Mouse (Mus musculus) lung, embryonic 16.5 days (tissue): ENCODE data around the gene L3mbtl3. TPM values are rescaled to one million over a fixed set of nuclear protein-coding genes. Genes with fewer than 3 reads are reported as not detected.

Experiments
- ATAC-seq: fragments of 200-750 bp; cut with Nextera tagmentation; 2 replicates; pipeline ENCODE4 v1.8.0; 2017; ENCODE audit warnings: low read depth, mild to moderate bottlenecking, moderate library complexity
- H3K27ac ChIP-seq: fragments of 300-500 bp; sonication (generic); 2 replicates; pipeline ENCODE4 v1.5.1; 2014; ENCODE audit warnings: mild to moderate bottlenecking, control low read depth, low read length
- H3K27me3 ChIP-seq: fragments of 300-500 bp; sonication (generic); 2 replicates; pipeline ENCODE4 v1.6.1; 2014; ENCODE audit warnings: low read depth, low read length, mixed read lengths; ENCODE audit not compliant: control insufficient read depth, insufficient read depth
- H3K36me3 ChIP-seq: fragments of 300-500 bp; sonication (generic); 2 replicates; pipeline ENCODE4 v1.6.1; 2014; ENCODE audit warnings: low read length; ENCODE audit not compliant: control insufficient read depth, insufficient read depth
- H3K4me1 ChIP-seq: fragments of 300-500 bp; sonication (generic); replicated peaks from 2 replicates; pipeline ENCODE4 v1.6.1; 2014; ENCODE audit warnings: low read length, mixed read lengths; ENCODE audit not compliant: control insufficient read depth, insufficient read depth
- H3K4me2 ChIP-seq: fragments of 300-500 bp; sonication (generic); 2 replicates; pipeline ENCODE4 v1.6.1; 2014; ENCODE audit warnings: low read depth, low read length, control low read depth
- H3K4me3 ChIP-seq: fragments of 300-500 bp; sonication (generic); 2 replicates; pipeline ENCODE4 v1.5.1; 2014; ENCODE audit warnings: mild to moderate bottlenecking, low read length, control low read depth
- H3K9ac ChIP-seq: fragments of 300-500 bp; sonication (generic); 2 replicates; pipeline ENCODE4 v1.6.1; 2014; ENCODE audit warnings: low read length, control low read depth
- H3K9me3 ChIP-seq: fragments of 300-500 bp; sonication (generic); 2 replicates; pipeline ENCODE4 v1.6.1; 2016; ENCODE audit warnings: low read length; ENCODE audit not compliant: control insufficient read depth
- WGBS: fragments of 180-500 bp; shearing (Covaris S2); extraction: QIAGEN DNeasy Blood & Tissue Kit; methylation state at CpG from one replicate; pipeline ENCODE4 v1.1.7; 2014; 5-methylcytosine and 5-hydroxymethylcytosine counted together
- polyA plus RNA-seq: library from polyadenylated mRNA; unstranded; fragments of >200 nt; fragmentation: Nextera tagmentation; extraction: Ambion mirVana; gene quantifications from 2 replicates; pipeline ENCODE4 v1.2.1, GENCODE M21; 2015

L3mbtl3 gene
- 12.6 and 13.5 TPM in 2 replicates for polyA plus RNA-seq

DNA sequence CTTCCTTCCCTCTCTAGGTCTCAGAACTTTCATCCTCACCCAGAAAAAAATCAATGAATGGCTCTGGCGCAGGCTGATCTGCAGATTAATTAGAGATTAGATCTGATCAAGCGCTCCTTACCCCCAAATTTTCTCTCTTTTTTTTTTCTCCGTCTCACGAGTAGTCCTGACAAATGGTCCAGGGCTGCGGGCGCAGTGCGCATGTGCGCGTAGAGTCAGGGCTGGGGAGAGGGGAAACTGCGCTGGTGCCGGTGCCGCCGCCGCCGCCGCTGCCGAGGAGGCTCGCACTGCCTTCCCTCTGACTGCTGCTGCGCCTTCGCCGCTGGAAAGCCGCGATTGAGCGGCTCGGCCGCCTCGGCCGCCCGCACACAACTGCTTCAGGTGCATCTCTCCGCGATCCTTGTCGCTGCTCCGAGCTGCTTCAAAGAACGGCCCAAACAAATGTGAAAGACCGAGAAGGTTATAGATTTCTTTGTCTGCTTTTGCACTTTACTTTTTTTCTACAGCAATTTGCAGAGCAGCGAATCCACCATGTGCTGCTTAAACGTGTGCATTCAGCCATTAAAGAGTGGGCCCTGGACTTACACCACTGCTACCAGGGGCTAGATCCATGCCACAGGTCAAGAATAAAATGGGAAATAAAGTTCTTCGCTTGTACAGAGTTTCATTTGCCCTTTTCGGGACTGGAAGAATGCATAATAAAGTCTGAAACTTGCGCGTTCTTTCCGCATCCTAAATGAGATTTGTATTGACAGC lies at the start of gene L3mbtl3:
Gene L3mbtl3 (minus strand): TSS at position 182 of the 756 bp plus-strand sequence.
- Histone ChIP-seq H3K9me3 (no peaks in the 10 kb centered on the region), H3K4me1 (peaks cover 5% of the 10 kb centered on the region), H3K4me2 (peak within 1 kb of the TSS; percentile 82), H3K4me3 (peak within 1 kb of the TSS; percentile 94), H3K27me3 (no peaks in the 10 kb centered on the region), H3K27ac (peak within 1 kb of the TSS; percentile 96), H3K36me3 (no peaks in the 10 kb centered on the region), H3K9ac (peak within 1 kb of the TSS; percentile 91)
- ATAC-seq, result peak; percentile 82
- 2% methylated on average over 37 of the region's 42 CpGs for WGBS

DNA sequence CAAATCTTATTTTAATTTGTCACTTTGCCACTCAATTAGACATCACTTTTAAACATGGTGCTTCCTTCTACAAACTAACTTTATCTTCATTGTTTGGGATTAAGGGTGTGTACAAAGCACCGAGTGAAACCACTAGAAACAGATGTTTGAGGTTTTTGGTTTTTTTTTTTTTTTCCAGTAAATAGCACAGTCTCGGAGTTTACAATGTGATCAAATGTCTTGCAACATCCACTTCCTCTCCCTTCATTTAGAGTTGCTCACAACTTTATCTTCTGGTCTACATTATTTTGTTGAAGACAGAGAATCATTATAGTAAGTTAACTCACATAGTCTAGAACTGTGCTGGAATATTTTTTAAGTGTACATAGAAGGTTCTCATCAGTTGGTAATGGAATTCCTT lies 45.4 kb upstream of the L3mbtl3 start:
- Histone ChIP-seq H3K4me2 (no peak overlapping the region), H3K36me3 (no peaks in the 10 kb centered on the region), H3K4me1 (no peaks in the 10 kb centered on the region), H3K4me3 (no peak overlapping the region), H3K27me3 (no peaks in the 10 kb centered on the region), H3K27ac (no peak overlapping the region), H3K9ac (no peak overlapping the region), H3K9me3 (no peaks in the 10 kb centered on the region)
- ATAC-seq, result no peak
- 24% methylated on average over 2 of the region's 2 CpGs for WGBS

DNA sequence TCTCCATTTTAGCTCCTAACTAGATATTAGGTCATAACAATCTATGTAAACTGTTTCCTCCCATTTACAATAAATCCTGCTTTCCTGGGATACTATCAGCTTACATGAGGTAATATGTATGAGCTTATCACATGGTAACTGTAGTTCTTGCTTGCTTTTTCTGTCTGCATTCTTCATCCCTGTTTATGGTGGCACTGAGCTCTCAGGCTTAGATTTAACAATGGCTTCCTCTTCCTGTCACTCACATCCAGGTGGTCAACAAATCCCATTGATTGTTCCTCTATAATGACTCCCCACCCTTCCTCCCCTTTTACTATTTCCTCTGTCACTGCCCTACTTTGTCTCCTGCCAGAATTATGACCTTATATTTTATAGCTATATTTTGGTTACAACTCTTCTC lies 12.9 kb upstream of the L3mbtl3 start:
- Histone ChIP-seq H3K9ac (no peak overlapping the region), H3K36me3 (no peaks in the 10 kb centered on the region), H3K27me3 (no peaks in the 10 kb centered on the region), H3K27ac (no peak overlapping the region), H3K4me2 (no peak overlapping the region), H3K4me1 (no peaks in the 10 kb centered on the region), H3K4me3 (no peak overlapping the region), H3K9me3 (no peaks in the 10 kb centered on the region)
- no peak for ATAC-seq

DNA sequence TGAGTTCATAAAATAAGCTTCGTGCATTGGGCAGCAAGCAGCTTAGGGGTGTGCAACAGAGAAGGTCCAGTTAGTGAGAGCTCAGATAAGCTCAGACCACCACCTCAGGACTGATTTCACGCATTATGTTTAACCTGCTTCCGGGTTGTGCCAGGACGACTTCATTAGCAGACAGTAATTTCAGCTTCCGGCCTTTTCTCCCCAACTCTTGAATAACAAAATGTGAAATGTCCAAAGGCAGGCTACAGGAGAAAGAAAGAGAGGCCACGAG lies 1.5 kb upstream of the L3mbtl3 start:
- no peak overlapping the region for H3K4me2 ChIP-seq
- no peaks in the 10 kb centered on the region for H3K9me3 ChIP-seq
- H3K27ac ChIP-seq, result no peak overlapping the region
- H3K4me1 ChIP-seq, result no peaks in the 10 kb centered on the region; the same call in 1 of the 2 replicates
- 82% methylated on average over 6 of the region's 6 CpGs for WGBS
- no peak overlapping the region for H3K4me3 ChIP-seq
- no peak for ATAC-seq
- no peak overlapping the region for H3K9ac ChIP-seq
- no peaks in the 10 kb centered on the region for H3K27me3 ChIP-seq
- H3K36me3 ChIP-seq, result no peaks in the 10 kb centered on the region

DNA sequence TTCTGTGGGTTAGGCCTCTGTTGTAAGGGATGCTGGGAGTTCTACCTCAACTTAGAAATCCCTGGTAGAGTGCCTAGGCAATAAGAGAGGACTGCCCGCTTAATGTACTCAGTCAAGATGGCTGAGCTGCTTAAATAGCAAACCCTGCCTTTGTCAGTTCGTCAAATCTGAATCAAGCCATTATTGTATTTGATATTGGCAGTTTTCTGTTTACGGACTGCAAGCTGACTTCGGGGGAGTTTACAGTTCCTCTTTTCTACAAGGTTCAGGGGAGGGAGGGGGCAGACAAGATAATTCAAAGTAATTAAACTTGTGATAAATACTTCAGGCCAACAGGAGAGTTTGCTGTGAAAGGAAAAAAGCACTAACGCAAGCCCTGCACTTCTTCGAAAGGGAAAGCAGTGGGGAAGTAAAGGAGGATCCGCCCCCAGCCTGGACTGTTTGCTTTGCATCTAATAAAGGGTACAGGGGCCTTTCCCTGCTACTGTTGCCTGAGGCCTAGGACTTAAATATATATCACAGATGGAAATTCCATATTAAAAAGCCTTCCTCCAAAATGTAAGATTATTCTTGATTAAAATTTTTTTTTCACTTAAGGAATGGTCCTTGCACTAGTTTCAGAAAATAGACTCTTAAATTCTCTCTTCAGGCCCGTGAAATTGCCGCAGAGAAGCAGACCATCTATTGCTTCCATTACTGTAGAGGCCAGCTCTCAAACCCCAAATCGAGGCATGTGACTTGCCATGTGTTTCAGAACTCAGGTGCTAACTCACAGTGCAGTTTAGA lies 968 bp upstream of the L3mbtl3 start:
- Histone ChIP-seq H3K36me3 (no peaks in the 10 kb centered on the region), H3K4me3 (peak overlapping the region; percentile 94), H3K27me3 (no peaks in the 10 kb centered on the region), H3K4me1 (peaks cover 1% of the 10 kb centered on the region), H3K9ac (peak overlapping the region; percentile 91), H3K4me2 (peak overlapping the region; percentile 82), H3K27ac (no peak overlapping the region), H3K9me3 (no peaks in the 10 kb centered on the region)
- 44% methylated on average over 10 of the region's 10 CpGs for WGBS
- ATAC-seq, result no peak

DNA sequence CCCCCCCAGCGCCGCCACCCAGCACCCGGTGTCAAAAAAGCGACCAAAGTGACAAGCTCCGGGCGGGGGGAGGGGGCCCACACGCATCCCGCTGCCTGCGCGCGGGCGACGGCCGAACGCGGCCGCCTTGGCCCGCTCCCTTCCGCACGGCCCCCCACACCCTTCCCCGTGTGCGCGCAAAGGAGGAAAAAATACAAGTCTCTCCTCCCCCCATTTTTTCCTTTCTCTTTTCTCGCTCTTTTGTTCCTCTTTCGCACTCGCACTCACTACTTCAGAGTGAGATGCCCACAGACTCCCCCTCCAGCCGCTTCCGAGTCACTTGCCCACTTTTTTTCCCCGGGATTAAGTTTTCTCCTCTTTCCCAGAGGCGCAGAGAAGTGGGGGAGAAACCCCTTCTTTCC lies 420 bp downstream of the L3mbtl3 start:
- peak overlapping the region; percentile 94 for H3K4me3 ChIP-seq
- peak overlapping the region; percentile 82 for H3K4me2 ChIP-seq
- H3K9ac ChIP-seq, result peak overlapping the region; percentile 91
- ATAC-seq, result peak; percentile 41
- H3K9me3 ChIP-seq, result no peaks in the 10 kb centered on the region
- H3K27me3 ChIP-seq, result no peaks in the 10 kb centered on the region
- peaks cover 5% of the 10 kb centered on the region for H3K4me1 ChIP-seq
- 0% methylated on average over 9 of the region's 30 CpGs for WGBS
- H3K36me3 ChIP-seq, result no peaks in the 10 kb centered on the region
- H3K27ac ChIP-seq, result peak overlapping the region; percentile 96

DNA sequence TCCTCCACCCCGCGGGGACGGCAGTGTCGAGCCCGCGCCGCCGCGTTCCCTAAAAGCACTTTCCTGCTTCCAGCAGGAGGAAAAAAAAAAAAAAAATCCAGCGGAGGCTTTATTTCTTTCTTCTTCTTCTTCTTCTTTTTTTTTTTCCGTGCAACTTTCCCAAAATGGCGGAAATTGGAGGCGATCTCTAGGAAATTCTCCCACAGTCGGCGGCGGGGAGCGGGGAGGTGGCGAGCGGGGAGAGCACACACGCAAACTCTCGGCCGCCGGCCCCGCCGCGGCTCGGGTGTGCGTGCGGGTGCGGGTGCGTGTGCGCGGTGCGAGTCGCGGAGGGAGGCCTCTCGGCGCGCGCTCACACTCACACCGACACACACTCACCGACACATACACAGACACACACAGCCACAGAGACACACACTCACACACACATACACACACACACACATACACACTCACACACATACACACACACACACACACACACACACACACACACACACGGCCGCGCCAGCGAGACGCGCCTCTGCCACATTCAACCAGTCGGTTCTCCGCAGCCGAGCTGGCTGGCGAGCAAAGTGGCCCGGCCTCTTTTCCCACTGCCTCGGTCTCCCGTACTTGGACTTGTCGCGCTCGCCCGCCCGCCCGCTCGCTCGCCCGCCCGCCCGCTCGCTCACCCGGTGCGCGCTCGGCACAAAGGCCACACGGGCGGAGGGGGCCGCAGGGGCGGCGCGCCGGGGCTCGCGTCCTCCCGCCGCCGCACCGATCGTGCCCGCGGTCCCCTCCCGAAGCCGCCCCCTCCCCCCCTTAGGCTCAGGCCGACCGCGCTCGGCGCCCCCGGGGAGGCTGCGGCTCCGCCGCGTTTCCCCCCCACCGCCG lies 1.1 kb downstream of the L3mbtl3 start:
- H3K9ac ChIP-seq, result peak overlapping the region; percentile 91
- H3K4me2 ChIP-seq, result peak overlapping the region; percentile 82
- peak overlapping the region; percentile 94 for H3K4me3 ChIP-seq
- H3K27ac ChIP-seq, result peak overlapping the region; percentile 96
- H3K27me3 ChIP-seq, result no peaks in the 10 kb centered on the region
- H3K9me3 ChIP-seq, result no peaks in the 10 kb centered on the region
- WGBS, result 0% methylated on average over 67 of the region's 101 CpGs
- H3K36me3 ChIP-seq, result no peaks in the 10 kb centered on the region
- peaks cover 5% of the 10 kb centered on the region for H3K4me1 ChIP-seq
- ATAC-seq, result peak; percentile 63

DNA sequence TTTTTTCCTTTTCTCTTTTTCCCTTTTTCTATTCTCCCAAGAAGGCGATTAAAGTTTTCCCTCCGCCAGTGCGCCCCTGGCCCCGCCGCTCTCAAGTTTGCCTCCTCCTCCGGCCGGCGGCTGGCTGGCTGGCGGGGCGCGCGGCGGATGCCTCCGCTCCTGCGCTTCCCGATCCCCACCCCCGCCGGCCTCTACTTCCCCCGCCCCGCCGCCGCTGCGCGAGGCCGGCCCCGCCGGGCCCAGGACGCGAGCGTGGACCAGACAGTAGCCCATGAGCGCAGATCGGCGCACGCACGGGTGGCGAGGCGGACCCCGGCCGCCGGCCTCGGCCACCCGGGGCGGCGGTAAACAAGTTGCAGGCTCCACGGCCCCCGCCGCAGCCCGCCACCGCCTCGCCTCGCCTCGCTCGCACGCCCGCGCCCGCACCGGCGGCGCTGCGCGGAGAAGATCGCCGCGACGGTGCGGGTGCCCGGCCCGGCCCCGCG lies 1.8 kb downstream of the L3mbtl3 start:
- no peaks in the 10 kb centered on the region for H3K27me3 ChIP-seq
- H3K9ac ChIP-seq, result peak overlapping the region; percentile 91
- peaks cover 5% of the 10 kb centered on the region for H3K4me1 ChIP-seq
- WGBS, result under 1% methylated on average over 65 of the region's 71 CpGs
- ATAC-seq, result peak; percentile 72
- H3K36me3 ChIP-seq, result no peaks in the 10 kb centered on the region
- peak overlapping the region; percentile 94 for H3K4me3 ChIP-seq
- no peaks in the 10 kb centered on the region for H3K9me3 ChIP-seq
- H3K27ac ChIP-seq, result peak overlapping the region; percentile 96
- H3K4me2 ChIP-seq, result peak overlapping the region; percentile 82
